Mouse (Mus musculus) C2C12 (cell line): ENCODE measurements around the gene Cnksr3.

ENCODE experiments used
- CEBPB ChIP-seq: IDR thresholded peaks from one replicate; pipeline ENCODE4 v1.6.1; 2011; ENCODE audit warnings: low read depth, mild to moderate bottlenecking, control low read depth, moderate library complexity
- CTCF ChIP-seq: IDR thresholded peaks from one replicate; pipeline ENCODE4 v1.5.1; 2011; ENCODE audit not compliant: control insufficient read depth, insufficient read depth, insufficient read length
- MAX ChIP-seq: IDR thresholded peaks from one replicate; pipeline ENCODE4 v1.6.1; 2011; ENCODE audit warnings: mild to moderate bottlenecking, control low read depth
- MYOD1 ChIP-seq: IDR thresholded peaks from one replicate; pipeline ENCODE4 v1.6.1; 2011; ENCODE audit warnings: low read depth; ENCODE audit not compliant: control insufficient read depth, insufficient read length

GRCm38 (mm10) chr10:7217551-7218127 is 5.6 kb upstream of the Cnksr3 start:
- TF ChIP-seq CTCF (no peak), CEBPB (no peak), MAX (no peak), MYOD1 (no peak)
